Mouse (Mus musculus) layer of hippocampus, adult 2 months (tissue): ENCODE results near the gene Pdp2. TPM values are rescaled to one million over a fixed set of nuclear protein-coding genes. Genes with fewer than 3 reads are reported as not detected.
"Not testable (repeated sequence)": the region's sequence is repeated elsewhere in the genome, so short reads cannot be mapped to it uniquely, and the experiment has no call there.

Source experiments
- DNase-seq, 2 experiments: peaks; one replicate each; pipeline ENCODE4 v3.0.0; 2022; ENCODE audit warnings: low spot score in 2 of 2
- H3K27ac ChIP-seq: fragments of 200-600 bp; 2 replicates; pipeline ENCODE4 v1.8.1; 2022
- H3K4me3 ChIP-seq: fragments of 200-600 bp; 2 replicates; pipeline ENCODE4 v1.8.1; 2022; ENCODE audit warnings: mild to moderate bottlenecking
- CTCF ChIP-seq: fragments of 200-600 bp; conservative IDR thresholded peaks from 2 replicates; pipeline ENCODE4 v1.8.1; 2022; ENCODE audit warnings: antibody characterized with exemption, mild to moderate bottlenecking, moderate library complexity
- total RNA-seq, 2 experiments: library from RNA; stranded (reverse); gene quantifications; 2 replicates each; pipeline ENCODE4 v1.2.3; 2021

Gene Pdp2
- total RNA-seq, 2 experiments from 2014 or later, result 8.7 to 9.1 TPM

DNA sequence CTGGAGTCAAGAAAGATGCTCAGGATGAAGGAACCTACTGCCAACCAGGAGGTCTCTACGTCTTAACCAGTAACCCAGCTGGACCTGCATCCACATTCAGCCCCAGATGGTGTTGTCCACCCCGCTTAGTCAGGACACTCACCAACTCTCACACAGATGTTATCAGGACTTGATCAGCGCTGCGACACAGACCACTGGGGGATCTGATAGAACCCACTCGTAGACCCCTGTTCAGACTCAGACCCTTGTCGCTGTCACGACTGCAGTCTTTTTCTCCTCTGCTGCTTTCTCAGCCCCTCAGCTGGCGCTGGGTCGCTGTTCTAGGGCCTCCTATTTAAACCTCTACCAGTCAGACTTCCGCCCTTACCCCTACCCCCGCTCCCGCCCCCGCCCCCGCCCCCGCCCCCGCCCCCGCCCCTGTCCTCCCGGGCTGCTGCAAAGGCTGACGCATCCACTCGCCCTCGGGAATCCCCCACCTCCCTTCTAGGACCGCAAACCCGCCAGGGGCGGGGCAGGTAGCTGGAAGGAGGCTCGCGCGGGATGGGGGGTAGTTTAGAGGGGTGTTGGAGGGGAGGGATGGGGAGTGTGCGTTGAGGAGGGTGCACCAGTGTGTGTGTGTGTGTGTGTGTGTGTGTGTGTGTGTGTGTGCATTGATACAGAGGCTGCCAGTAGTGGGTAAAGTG lies 39.9 kb downstream of the Pdp2 start, which contains the start of gene Rrad:
Rrad (minus strand) TSS at position 347 of the 683 bp plus-strand sequence.
- Histone ChIP-seq H3K4me3 (peak within 1 kb of the TSS; percentile 44), H3K27ac (peak within 1 kb of the TSS; percentile 57)
- DNase-seq, result peak in 1 of 2 experiments; percentile 12
- no peak for TF ChIP-seq CTCF

DNA sequence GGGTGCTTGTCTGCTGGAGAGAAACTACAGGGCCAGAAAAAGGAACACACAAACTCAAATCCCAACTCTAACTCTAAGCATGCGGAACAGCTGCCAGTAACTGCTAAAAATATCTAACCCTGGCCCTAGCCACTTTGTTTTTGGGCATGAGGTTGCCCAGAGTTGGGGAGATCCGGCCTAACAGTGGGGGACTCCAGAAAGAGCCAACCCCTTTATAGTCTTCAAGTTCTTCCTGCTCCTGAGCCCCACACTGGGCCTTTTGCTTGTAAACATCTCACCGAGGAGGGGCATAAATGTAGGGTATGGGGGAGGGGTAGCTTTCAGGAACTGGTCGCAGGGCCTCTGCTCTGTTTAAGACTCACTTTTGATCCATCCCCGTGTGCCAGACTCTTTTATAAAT lies 40.7 kb downstream of the Pdp2 start:
- no peak overlapping the region for H3K4me3 ChIP-seq
- no peak for DNase-seq
- peak overlapping the region; percentile 57 for H3K27ac ChIP-seq
- TF ChIP-seq CTCF, result no peak

DNA sequence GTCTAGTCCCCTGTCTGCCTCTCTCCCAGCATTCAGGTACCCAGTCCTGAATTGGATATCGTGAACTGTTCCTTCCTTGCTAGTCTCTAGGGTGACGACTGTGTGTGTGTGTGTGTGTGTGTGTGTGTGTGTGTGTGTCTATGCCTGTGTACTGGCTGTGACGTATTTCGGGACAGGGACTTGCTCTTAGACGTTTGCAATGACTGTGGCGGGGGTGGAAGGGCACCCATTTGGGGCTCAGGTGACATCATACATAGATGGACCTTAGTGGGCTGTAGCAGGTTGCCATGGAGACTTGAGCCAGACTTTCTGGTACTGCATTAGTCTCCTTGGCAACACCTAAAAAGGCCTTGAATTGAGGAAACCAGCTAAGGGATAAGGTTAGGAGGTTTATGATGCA lies 41.2 kb downstream of the Pdp2 start:
- H3K27ac ChIP-seq, result no peak overlapping the region; the same call in 1 of the 2 replicates
- DNase-seq, result peak in 1 of 2 experiments; percentile 37
- TF ChIP-seq CTCF, result no peak
- H3K4me3 ChIP-seq, result no peak overlapping the region

DNA sequence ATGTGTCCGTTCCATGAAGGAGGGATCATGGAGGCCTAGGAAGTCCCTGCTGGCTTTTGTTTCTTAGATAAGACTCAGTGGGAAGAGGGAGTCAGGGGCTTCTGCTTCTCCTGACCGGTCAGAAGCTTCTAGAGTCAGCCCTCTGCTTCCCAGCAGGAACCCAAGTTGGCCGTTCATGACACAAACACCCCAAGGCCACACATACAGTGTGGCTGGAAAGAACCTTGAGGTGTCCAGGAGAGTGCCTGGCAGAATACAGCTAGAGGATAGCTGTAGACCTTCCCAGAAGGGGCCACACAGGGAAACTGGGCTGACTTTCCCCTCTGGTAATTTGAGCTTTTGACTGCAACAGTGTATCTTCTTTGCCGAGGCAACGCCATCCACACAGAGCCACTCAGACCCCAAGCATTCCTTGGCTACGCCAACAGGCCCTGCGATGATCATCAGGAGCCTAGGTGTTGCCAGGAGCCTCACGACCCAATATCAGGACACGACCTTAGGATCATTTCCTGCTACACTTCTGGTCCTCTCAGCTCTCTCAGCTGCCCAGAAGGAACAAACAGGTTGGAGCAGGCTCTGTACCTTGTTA lies 42.0 kb downstream of the Pdp2 start:
- Histone ChIP-seq H3K27ac (no peak overlapping the region), H3K4me3 (no peak overlapping the region)
- TF ChIP-seq CTCF, result no peak
- DNase-seq, result no peak

DNA sequence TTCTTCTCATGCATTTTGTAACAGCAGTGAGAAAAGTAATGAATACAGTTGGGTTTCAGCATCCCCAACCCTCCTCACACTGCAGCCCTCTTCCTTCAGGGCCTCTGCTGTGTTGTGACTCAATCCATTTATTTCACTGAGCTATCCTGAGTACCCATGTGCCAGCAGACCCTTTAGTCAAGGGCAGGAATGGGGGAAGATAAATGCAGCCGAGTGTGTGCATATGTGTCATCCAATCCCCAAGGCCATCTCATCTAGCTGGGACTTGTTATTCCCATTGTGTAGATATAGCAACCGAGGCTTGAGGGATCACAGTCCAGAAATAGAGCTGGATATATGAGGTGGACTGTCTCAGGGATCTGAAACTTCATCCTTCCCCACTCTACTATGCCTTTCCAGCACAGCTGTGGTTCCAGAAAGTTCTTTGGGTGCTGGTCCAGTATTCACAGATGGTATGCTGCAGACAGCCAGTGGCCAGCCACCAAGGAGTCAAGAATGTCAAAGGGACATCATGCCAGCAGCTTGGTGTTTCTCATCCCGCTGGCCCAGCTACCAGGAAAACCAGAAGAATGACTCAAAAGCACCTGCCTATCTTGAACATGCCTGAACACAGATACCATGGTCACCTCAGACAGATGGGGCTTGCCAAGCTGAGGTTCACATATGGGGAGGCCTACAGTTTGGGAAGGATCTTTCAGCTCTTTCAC lies 43.9 kb downstream of the Pdp2 start:
- no peak for DNase-seq
- Histone ChIP-seq H3K4me3 (no peak overlapping the region), H3K27ac (no peak overlapping the region)
- no peak for TF ChIP-seq CTCF

DNA sequence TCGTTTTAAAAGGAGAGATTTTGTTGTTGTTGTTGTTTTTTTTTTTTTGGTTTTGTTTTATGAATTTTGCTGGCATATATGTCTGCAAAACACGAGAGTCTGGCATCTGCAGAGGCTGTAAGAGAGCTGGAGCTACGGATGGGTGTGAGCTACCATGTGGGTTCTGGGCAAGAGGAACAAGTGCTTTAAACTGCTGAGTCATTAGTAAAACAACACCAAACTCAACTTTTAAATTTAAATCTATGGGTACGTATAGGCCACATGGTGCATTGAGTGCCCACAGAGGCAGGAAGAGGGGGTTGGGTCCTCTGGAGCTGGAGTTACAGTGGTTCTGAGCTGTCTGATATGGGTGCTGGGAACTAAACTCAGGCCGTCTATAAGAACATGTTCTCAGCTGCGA lies 46.8 kb downstream of the Pdp2 start:
- TF ChIP-seq CTCF, result no peak
- no peak overlapping the region for H3K27ac ChIP-seq
- no peak overlapping the region for H3K4me3 ChIP-seq
- DNase-seq, result no peak

DNA sequence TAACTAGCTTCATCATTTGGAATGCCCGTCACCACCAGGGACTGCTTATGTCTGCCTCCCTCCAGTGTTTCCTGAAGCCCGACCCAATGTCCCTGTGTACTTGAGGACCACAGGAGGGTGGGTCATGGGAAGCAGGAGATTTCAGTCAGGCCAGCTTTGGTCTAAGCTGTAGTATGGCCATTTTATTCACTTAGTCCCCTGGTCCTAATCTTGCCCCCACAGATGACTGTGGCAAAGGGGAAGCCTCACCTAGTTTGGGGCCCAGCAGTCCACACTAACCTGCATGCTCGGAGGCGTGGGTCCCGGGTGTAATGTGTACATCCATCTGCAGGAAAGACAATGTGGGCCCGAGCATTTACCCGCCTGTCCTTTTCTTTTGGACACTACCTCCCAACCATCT lies 49.0 kb downstream of the Pdp2 start:
- DNase-seq, result no peak
- H3K4me3 ChIP-seq, result no peak overlapping the region; the same call in 1 of the 2 replicates
- no peak overlapping the region for H3K27ac ChIP-seq
- TF ChIP-seq CTCF, result no peak

DNA sequence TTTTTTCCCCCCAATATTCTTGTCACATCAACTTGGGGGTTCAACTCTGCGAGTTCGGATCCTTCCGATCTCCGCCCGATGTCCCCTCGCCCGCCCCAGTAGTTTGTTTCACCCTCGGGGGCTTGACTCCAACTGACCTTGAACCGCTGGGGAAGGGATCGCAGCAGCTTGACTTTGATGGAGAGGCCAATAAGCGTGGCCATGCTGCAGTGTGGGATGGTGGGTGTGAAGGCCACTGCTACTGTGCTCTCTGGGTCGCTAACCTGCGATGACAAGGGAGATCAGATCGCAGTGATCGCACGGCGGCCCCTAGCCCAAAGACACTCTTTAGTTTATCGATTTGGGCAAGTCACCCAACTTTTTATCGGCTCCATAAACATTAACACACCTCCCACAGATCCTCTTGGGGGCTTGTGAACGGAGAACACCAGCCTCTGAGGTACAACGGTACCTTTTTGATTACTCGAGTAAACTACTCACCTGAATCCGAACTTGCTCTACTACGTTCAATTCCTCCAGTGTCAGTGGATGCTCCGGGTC lies 49.6 kb downstream of the Pdp2 start:
- TF ChIP-seq CTCF, result no peak
- Histone ChIP-seq H3K27ac (peak overlapping the region; percentile 97; the same call in 1 of the 2 replicates), H3K4me3 (peak overlapping the region; percentile 97)
- no peak for DNase-seq

DNA sequence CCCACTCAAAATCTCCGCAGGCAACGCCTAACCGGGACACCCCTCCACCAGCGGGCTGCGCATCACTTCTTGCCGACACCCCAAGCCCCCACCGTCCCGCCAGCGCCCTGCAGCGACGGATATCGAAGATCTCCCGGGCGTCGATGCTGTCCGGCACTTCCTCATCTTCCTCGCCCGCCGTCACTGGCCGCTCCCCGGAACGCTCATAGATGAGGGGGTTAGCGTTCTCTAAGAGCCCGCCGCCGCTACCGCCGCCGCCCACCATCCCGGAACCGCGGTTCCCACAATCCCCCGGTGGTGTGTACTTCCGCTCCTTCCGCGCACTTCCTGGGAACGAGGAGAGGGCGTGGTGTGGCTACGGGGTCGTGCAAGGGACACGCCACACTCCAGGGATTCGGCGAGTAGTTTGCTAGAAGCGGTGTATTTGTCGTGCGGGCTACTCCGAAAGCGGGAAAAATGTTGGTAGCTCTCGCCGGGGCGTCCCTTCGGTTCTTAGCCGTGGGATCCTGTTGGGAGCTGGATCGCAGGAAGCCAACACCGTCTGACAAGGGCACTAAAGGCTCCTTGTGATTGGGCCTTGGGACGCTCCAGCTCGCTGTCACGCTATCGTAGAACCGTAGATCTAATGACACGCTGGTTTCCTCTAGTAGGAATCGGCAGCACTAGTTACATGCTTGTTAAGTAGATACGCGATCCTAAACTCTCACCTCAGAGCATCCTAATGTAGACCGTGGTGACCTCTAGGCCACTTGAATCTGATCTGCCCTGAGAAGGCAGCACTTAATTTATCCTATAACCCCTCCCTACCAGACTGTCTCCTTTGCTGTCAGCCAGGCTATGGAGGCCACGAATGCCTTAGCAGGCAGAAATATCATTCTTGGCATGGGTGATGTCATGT lies 50.4 kb downstream of the Pdp2 start, which contains the start of gene Ciao2b:
Ciao2b (minus strand) TSS at position 540 of the 898 bp plus-strand sequence.
- peak; percentile 28 for TF ChIP-seq CTCF
- peak within 1 kb of the TSS; percentile 97 for H3K27ac ChIP-seq
- peak; percentile 89 to 91 for DNase-seq
- H3K4me3 ChIP-seq, result peak within 1 kb of the TSS; percentile 97

DNA sequence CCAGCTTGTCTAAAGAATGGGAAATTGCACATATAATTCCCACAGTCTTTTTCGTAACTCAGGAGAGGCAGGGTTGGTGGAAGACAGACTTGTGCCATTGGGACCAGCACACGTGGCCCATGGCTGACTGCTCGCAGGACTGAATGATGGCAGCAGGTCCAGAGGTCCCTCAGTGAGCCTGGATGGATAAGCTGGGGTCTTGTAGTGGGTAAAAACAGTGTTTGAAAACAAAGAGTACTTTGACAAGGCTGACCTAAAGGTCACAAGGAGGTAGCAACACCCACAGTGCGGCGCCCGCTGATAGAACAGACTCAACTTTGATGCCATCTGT lies 51.0 kb downstream of the Pdp2 start:
- no peak for TF ChIP-seq CTCF
- Histone ChIP-seq H3K4me3 (peak overlapping the region; percentile 97), H3K27ac (peak overlapping the region; percentile 97)
- no peak for DNase-seq

DNA sequence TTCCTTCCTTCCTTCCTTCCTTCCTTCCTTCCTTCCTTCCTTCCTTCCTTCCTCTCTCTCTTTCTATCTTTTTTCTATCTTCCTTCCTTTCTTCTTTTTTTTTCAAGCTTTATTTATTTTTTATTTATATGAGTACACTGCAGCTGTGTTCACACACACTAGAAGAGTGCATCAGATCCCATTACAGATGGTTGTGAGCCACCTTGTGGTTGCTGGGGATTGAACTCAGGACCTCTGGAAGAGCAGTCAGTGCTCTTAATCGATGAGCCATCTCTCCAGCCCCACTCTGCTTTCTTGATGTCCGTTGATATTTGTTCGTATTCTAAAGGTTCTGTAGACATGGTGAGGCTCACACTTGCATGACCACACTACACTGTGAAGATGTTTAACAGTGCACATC lies 52.9 kb downstream of the Pdp2 start:
- TF ChIP-seq CTCF, result peak; percentile 39
- DNase-seq, H3K4me3 ChIP-seq, H3K27ac ChIP-seq: not testable (repeated sequence)

Other genes with a start within 250 kb of the Pdp2 start
- gene Cmtm4, start 195.6 kb upstream of the Pdp2 start, total RNA-seq, result 10 to 100 TPM; 59.9 to 62.3 TPM
- gene Dync1li2, start 148.4 kb upstream of the Pdp2 start, total RNA-seq, result 100 to 1,000 TPM; 272 to 275 TPM
- 1 to 10 TPM in 1 of 2 experiments, under 1 TPM in 1; 0.76 to 1.0 TPM for gene Terb1, start 81.5 kb upstream of the Pdp2 start, total RNA-seq
- 10 to 100 TPM; 44.5 to 46.3 TPM for gene Nae1, start 56.8 kb upstream of the Pdp2 start, total RNA-seq
- 10 to 100 TPM; 19.3 to 19.7 TPM for gene Car7, start 56.8 kb upstream of the Pdp2 start, total RNA-seq
- not detected for gene Cdh16, start 32.9 kb downstream of the Pdp2 start, total RNA-seq
- 1 to 10 TPM; 2.0 to 2.1 TPM for gene Rrad, start 39.9 kb downstream of the Pdp2 start, total RNA-seq
- 10 to 100 TPM; 27.8 to 31.7 TPM for gene Ciao2b, start 50.5 kb downstream of the Pdp2 start, total RNA-seq
- not detected for gene Ces2a, start 142.6 kb downstream of the Pdp2 start, total RNA-seq
- gene Ces2b, start 240.1 kb downstream of the Pdp2 start, total RNA-seq, result not detected